Mouse (Mus musculus): ENCODE measurements at regions not wholly inside any gene's neighbourhood (a gene's known extent, or its start where the extent isn't known, plus 50 kb on each side); places are given as distances from the start of the nearest gene placed in this dataset.

DNA sequence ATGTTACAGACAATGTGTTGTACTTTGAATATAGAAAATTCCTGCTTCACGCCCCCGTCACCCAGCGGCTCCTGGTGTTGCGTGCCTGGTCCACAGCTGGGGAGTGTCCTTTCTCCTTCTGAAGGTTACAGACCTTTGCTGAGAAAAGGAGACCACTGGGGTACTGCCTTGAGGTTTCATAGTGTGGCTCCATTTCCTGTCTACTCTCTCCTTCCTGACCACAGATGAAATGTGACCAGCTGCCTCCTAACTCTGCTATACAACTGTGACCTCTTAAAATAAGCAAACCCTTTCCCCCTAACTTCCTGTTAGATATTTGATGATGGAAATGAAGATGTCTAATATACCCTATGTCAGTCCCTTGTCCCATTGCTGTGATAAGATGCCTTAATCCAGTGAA, 234.0 kb downstream of the Emp1 start:
- Histone ChIP-seq H3K4me1 (ENCODE audit: control insufficient read depth, insufficient read depth, low read length) (no peaks in the 10 kb centered on the region), H3K9me3 (ENCODE audit: control insufficient read depth, low read length) (no peaks in the 10 kb centered on the region), H3K27ac (replicated peaks; ENCODE audit: low read depth, low read length) (no peak overlapping the region), H3K36me3 (ENCODE audit: control insufficient read depth, insufficient read depth, low read length) (no peaks in the 10 kb centered on the region), H3K4me3 (ENCODE audit: low read depth, low read length) (no peak overlapping the region), H3K27me3 (replicated peaks; ENCODE audit: control insufficient read depth, insufficient read depth, low read length) (no peaks in the 10 kb centered on the region), H3K9ac (ENCODE audit: low read depth, low read length) (no peak overlapping the region), H3K4me2 (ENCODE audit: low read depth, low read length) (no peak overlapping the region)
- 93% methylated on average over 4 of the region's 4 CpGs for WGBS
- DNase-seq (ENCODE audit: low spot score) (no peak), ATAC-seq (ENCODE audit: low read depth) (no peak)

DNA sequence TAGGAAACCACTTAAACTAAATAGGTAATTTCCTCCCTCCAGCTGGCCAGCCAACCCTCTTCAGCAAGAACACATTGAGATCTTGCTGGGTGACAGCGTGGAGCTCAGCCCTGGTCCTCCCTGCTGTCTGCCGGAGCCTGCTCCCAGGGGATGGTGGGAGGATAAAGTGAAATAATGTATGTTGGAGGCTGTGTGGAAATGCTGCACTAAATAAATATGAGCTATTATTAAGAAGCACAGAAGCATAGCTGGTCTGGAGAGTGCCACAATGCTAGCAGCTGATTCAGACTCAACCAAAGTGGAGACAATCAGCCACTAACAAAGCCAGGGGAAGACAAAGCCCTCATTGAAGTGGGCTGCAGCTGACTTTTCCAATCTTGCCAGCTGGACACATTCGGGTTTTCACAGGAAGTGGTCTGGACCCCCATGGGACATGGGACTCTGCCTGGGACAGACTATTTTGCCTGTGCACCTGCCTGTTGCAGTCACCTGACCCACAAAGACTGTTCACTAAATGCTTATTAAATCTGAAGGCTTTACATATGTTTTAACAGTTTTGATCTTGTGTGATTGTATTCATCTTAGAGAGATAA, 248.3 kb downstream of the Emp1 start:
- ATAC-seq (ENCODE audit: low read depth) (no peak), DNase-seq (ENCODE audit: low spot score) (peak; percentile 50)
- H3K4me3 ChIP-seq (ENCODE audit: low read depth, low read length): no peak overlapping the region
- H3K4me2 ChIP-seq (ENCODE audit: low read depth, low read length): no peak overlapping the region
- no peak overlapping the region for H3K9ac ChIP-seq (ENCODE audit: low read depth, low read length)
- WGBS: 33% methylated on average over 3 of the region's 3 CpGs
- H3K9me3 ChIP-seq (ENCODE audit: control insufficient read depth, low read length): no peaks in the 10 kb centered on the region
- H3K27me3 ChIP-seq (replicated peaks; ENCODE audit: control insufficient read depth, insufficient read depth, low read length): no peaks in the 10 kb centered on the region
- H3K36me3 ChIP-seq (ENCODE audit: control insufficient read depth, insufficient read depth, low read length): no peaks in the 10 kb centered on the region
- no peak overlapping the region for H3K27ac ChIP-seq (replicated peaks; ENCODE audit: low read depth, low read length)
- no peaks in the 10 kb centered on the region for H3K4me1 ChIP-seq (ENCODE audit: control insufficient read depth, insufficient read depth, low read length)

DNA sequence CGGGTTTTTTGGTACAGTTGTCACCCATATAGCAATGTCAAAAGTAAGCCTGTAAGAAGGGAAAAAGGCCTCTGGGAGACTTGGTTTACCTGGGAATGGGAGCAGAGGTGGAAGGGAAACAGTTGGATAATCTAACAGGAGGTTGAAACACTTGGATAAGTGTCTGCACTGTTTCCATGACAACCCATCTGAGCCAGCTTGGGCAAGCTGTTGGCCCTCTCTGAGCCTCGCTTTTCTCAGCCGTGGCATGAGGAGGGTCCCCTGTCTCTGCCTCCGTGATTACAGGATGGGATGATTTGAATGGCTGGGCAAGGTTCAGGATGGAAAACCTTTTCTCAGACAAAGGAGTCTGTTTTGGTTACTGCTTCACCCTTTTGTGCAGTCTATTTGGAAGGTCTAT, 265.6 kb downstream of the Emp1 start:
- H3K36me3 ChIP-seq (ENCODE audit: control insufficient read depth, insufficient read depth, low read length): no peaks in the 10 kb centered on the region
- 34% methylated on average over 4 of the region's 4 CpGs for WGBS
- no peak for DNase-seq (ENCODE audit: low spot score)
- no peak overlapping the region for H3K27ac ChIP-seq (replicated peaks; ENCODE audit: low read depth, low read length)
- no peaks in the 10 kb centered on the region for H3K9me3 ChIP-seq (ENCODE audit: control insufficient read depth, low read length)
- H3K4me3 ChIP-seq (ENCODE audit: low read depth, low read length): no peak overlapping the region
- no peak overlapping the region for H3K9ac ChIP-seq (ENCODE audit: low read depth, low read length)
- no peak for ATAC-seq (ENCODE audit: low read depth)
- H3K27me3 ChIP-seq (replicated peaks; ENCODE audit: control insufficient read depth, insufficient read depth, low read length): no peaks in the 10 kb centered on the region
- no peak overlapping the region for H3K4me2 ChIP-seq (ENCODE audit: low read depth, low read length)
- H3K4me1 ChIP-seq (ENCODE audit: control insufficient read depth, insufficient read depth, low read length): no peaks in the 10 kb centered on the region

GRCm38 (mm10) chr6:135629236-135629635, 266.9 kb downstream of the Emp1 start:
- DNase-seq (ENCODE audit: low spot score) (no peak), ATAC-seq (ENCODE audit: low read depth) (no peak)
- Histone ChIP-seq H3K4me2 (ENCODE audit: low read depth, low read length) (no peak overlapping the region), H3K9me3 (ENCODE audit: control insufficient read depth, low read length) (no peaks in the 10 kb centered on the region), H3K36me3 (ENCODE audit: control insufficient read depth, insufficient read depth, low read length) (no peaks in the 10 kb centered on the region), H3K4me1 (ENCODE audit: control insufficient read depth, insufficient read depth, low read length) (no peaks in the 10 kb centered on the region), H3K27me3 (replicated peaks; ENCODE audit: control insufficient read depth, insufficient read depth, low read length) (no peaks in the 10 kb centered on the region), H3K4me3 (ENCODE audit: low read depth, low read length) (no peak overlapping the region), H3K9ac (ENCODE audit: low read depth, low read length) (no peak overlapping the region), H3K27ac (replicated peaks; ENCODE audit: low read depth, low read length) (no peak overlapping the region)
- 69% methylated on average over 3 of the region's 3 CpGs for whole genome bisulfite sequencing

- no peaks in the 10 kb centered on the region for H3K4me1 ChIP-seq (ENCODE audit: control insufficient read depth, insufficient read depth, low read length)
- ATAC-seq (ENCODE audit: low read depth) (no peak), DNase-seq (ENCODE audit: low spot score) (peak; percentile 8)
- 85% methylated on average over 5 of the region's 5 CpGs for WGBS
- H3K36me3 ChIP-seq (ENCODE audit: control insufficient read depth, insufficient read depth, low read length): no peaks in the 10 kb centered on the region
- H3K9me3 ChIP-seq (ENCODE audit: control insufficient read depth, low read length): no peaks in the 10 kb centered on the region
- no peak overlapping the region for H3K4me2 ChIP-seq (ENCODE audit: low read depth, low read length)
- no peak overlapping the region for H3K9ac ChIP-seq (ENCODE audit: low read depth, low read length)
- no peaks in the 10 kb centered on the region for H3K27me3 ChIP-seq (replicated peaks; ENCODE audit: control insufficient read depth, insufficient read depth, low read length)
- no peak overlapping the region for H3K4me3 ChIP-seq (ENCODE audit: low read depth, low read length)
- H3K27ac ChIP-seq (replicated peaks; ENCODE audit: low read depth, low read length): no peak overlapping the region
Observed at GRCm38 (mm10) chr6:135632671-135633070, 270.3 kb downstream of the Emp1 start.

GRCm38 (mm10) chr6:135636648-135637047, 274.3 kb downstream of the Emp1 start:
- H3K27me3 ChIP-seq (replicated peaks; ENCODE audit: control insufficient read depth, insufficient read depth, low read length): no peaks in the 10 kb centered on the region
- no peak overlapping the region for H3K4me2 ChIP-seq (ENCODE audit: low read depth, low read length)
- DNase-seq (ENCODE audit: low spot score) (no peak), ATAC-seq (ENCODE audit: low read depth) (no peak)
- WGBS: 46% methylated on average over 8 of the region's 8 CpGs
- no peak overlapping the region for H3K4me3 ChIP-seq (ENCODE audit: low read depth, low read length)
- H3K9ac ChIP-seq (ENCODE audit: low read depth, low read length): no peak overlapping the region
- H3K36me3 ChIP-seq (ENCODE audit: control insufficient read depth, insufficient read depth, low read length): no peaks in the 10 kb centered on the region
- no peak overlapping the region for H3K27ac ChIP-seq (replicated peaks; ENCODE audit: low read depth, low read length)
- H3K4me1 ChIP-seq (ENCODE audit: control insufficient read depth, insufficient read depth, low read length): no peaks in the 10 kb centered on the region
- H3K9me3 ChIP-seq (ENCODE audit: control insufficient read depth, low read length): no peaks in the 10 kb centered on the region

DNA sequence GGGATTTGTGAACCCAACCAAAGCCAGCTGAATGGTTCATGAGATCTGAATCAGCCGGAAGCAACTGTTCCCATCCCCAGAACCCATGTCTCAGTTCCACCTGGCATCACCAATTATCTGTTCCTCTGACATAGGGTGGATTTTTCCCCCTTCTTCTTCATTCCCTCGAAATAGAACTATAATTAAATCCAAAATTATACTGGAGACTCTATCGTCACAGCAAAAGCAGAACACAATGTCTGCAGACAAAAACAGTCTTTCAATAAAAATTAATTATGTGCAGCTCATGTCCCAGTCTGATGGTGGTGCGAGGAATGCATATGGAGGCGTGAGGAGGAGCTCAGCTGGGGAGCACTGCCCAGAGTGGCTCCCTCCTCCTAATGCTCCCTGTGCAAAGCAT, 280.4 kb downstream of the Emp1 start:
- H3K36me3 ChIP-seq (ENCODE audit: control insufficient read depth, insufficient read depth, low read length): no peaks in the 10 kb centered on the region
- ATAC-seq (ENCODE audit: low read depth) (no peak), DNase-seq (ENCODE audit: low spot score) (no peak)
- no peak overlapping the region for H3K4me3 ChIP-seq (ENCODE audit: low read depth, low read length)
- H3K4me2 ChIP-seq (ENCODE audit: low read depth, low read length): no peak overlapping the region
- no peaks in the 10 kb centered on the region for H3K4me1 ChIP-seq (ENCODE audit: control insufficient read depth, insufficient read depth, low read length)
- H3K27me3 ChIP-seq (replicated peaks; ENCODE audit: control insufficient read depth, insufficient read depth, low read length): no peaks in the 10 kb centered on the region
- H3K9me3 ChIP-seq (ENCODE audit: control insufficient read depth, low read length): 0 out of 2 replicates have a peak, but pooled peaks cover 8% of the 10 kb centered on the region
- no peak overlapping the region for H3K9ac ChIP-seq (ENCODE audit: low read depth, low read length)
- H3K27ac ChIP-seq (replicated peaks; ENCODE audit: low read depth, low read length): no peak overlapping the region
- 81% methylated on average over 5 of the region's 5 CpGs for WGBS

DNA sequence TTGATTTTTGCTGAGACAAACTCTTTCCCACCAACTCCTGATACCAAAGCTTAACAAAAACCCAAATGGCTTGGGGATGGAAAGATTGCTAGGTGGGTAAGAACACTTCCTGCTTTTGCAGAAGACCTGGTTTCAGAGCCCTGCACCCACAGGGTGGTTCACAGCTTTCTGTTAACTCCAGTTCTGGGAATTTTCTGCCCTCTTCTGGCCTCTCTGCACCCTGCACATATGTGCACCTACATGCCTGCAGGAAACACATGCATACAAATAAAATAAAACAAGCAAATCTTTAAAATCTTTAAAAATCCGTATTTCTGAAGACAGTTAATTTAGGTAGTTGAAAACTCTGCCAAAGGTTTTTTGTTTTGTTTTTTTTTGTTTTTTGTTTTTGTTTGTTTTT, 283.8 kb downstream of the Emp1 start:
- DNase-seq (ENCODE audit: low spot score): no peak
- Histone ChIP-seq H3K9me3 (ENCODE audit: control insufficient read depth, low read length) (0 out of 2 replicates have a peak, but pooled peaks cover 8% of the 10 kb centered on the region), H3K27ac (replicated peaks; ENCODE audit: low read depth, low read length) (no peak overlapping the region), H3K4me3 (ENCODE audit: low read depth, low read length) (no peak overlapping the region), H3K4me2 (ENCODE audit: low read depth, low read length) (no peak overlapping the region), H3K27me3 (replicated peaks; ENCODE audit: control insufficient read depth, insufficient read depth, low read length) (no peaks in the 10 kb centered on the region), H3K36me3 (ENCODE audit: control insufficient read depth, insufficient read depth, low read length) (no peaks in the 10 kb centered on the region), H3K4me1 (ENCODE audit: control insufficient read depth, insufficient read depth, low read length) (no peaks in the 10 kb centered on the region), H3K9ac (ENCODE audit: low read depth, low read length) (no peak overlapping the region)
- WGBS: 66% methylated on average over 1 of the region's 1 CpGs
- ATAC-seq (ENCODE audit: low read depth): no peak

GRCm38 (mm10) chr6:135653002-135653401, 290.7 kb downstream of the Emp1 start:
- Histone ChIP-seq H3K36me3 (ENCODE audit: control insufficient read depth, insufficient read depth, low read length) (no peaks in the 10 kb centered on the region), H3K9ac (ENCODE audit: low read depth, low read length) (no peak overlapping the region), H3K9me3 (ENCODE audit: control insufficient read depth, low read length) (no peaks in the 10 kb centered on the region), H3K27me3 (replicated peaks; ENCODE audit: control insufficient read depth, insufficient read depth, low read length) (no peaks in the 10 kb centered on the region), H3K4me1 (ENCODE audit: control insufficient read depth, insufficient read depth, low read length) (no peaks in the 10 kb centered on the region), H3K27ac (replicated peaks; ENCODE audit: low read depth, low read length) (no peak overlapping the region), H3K4me2 (ENCODE audit: low read depth, low read length) (no peak overlapping the region), H3K4me3 (ENCODE audit: low read depth, low read length) (no peak overlapping the region)
- 80% methylated on average over 3 of the region's 3 CpGs for WGBS
- DNase-seq (ENCODE audit: low spot score) (no peak), ATAC-seq (ENCODE audit: low read depth) (no peak)

Data from embryonic facial prominence, embryonic 14.5 days (tissue).